Mouse (Mus musculus) monocyte, adult 5-6 weeks (primary cell): ENCODE measurements around the gene Nrap. TPM values are rescaled to one million over a fixed set of nuclear protein-coding genes. Genes with fewer than 3 reads are reported as not detected.

ENCODE experiments used
- ATAC-seq: fragments of 153-309, 156-312 bp; replicated peaks from 2 replicates; pipeline ENCODE4 v1.8.0; 2017; ENCODE audit warnings: mild to moderate bottlenecking; ENCODE audit not compliant: low TSS enrichment, insufficient number of reproducible peaks, severe bottlenecking, poor library complexity, low FRiP score
- total RNA-seq: library from RNA; stranded (forward); fragments of 200-1000, 200-491, 200-594 nt; gene quantifications from 3 replicates; pipeline ENCODE4 v1.2.3, GENCODE M21; 2017

The Nrap gene
- total RNA-seq, 1 experiment from 2014 or later: not detected

GRCm38 (mm10) chr19:56277951-56278350 is 111.9 kb downstream of the Nrap start:
- ATAC-seq: no peak

GRCm38 (mm10) chr19:56277140-56277804 is 112.6 kb downstream of the Nrap start:
- no peak for ATAC-seq

DNA sequence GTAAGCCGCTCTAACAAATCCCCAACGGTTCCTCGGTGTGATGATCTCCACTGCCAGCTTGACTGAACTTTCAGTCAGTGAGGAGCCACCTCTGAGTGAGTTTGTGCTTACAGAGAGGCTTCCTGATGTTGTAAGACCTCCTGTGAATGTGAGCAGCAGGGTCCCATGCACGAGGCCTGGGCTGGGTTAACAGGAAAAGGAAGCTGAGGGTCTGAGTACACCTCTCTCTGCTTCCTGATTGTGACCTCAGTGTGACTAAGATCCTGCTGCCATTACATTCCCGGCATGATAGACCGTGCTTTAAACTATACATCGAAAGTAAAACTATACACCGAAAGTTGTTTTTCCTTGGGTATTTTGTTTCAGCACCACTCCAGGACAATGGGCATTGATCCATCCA is 117.8 kb downstream of the Nrap start:
- no peak for ATAC-seq

Other genes starting within 250 kb of the Nrap start
- gene Habp2, start 102.9 kb downstream of the Nrap start, total RNA-seq: not detected in 3 replicates
- gene Casp7, start 7.1 kb upstream of the Nrap start, total RNA-seq: 24.3 to 36.1 TPM (median 25.4 TPM) in 3 replicates
- not detected in 3 replicates for gene Plekhs1, start 71.6 kb upstream of the Nrap start, total RNA-seq
- gene Dclre1a, start 158.2 kb upstream of the Nrap start, total RNA-seq: 6.1 to 14.0 TPM (median 8.7 TPM) in 3 replicates
- 20.5 to 39.8 TPM (median 25.3 TPM) in 3 replicates for gene Nhlrc2, start 158.2 kb upstream of the Nrap start, total RNA-seq